Mouse (Mus musculus) embryonic fibroblast, embryonic 13.5 days (primary cell): ENCODE data around the gene Elavl3.

Experiments
- CTCF ChIP-seq: IDR thresholded peaks from 2 replicates; pipeline ENCODE4 v1.5.1; 2011; ENCODE audit warnings: mild to moderate bottlenecking, control low read depth, low read length, moderate library complexity, borderline replicate concordance; ENCODE audit not compliant: insufficient read depth
- POLR2A ChIP-seq: IDR thresholded peaks from 2 replicates; pipeline ENCODE4 v1.6.1; 2011; ENCODE audit warnings: low read depth, mild to moderate bottlenecking, control low read depth, low read length, moderate library complexity

- TF ChIP-seq CTCF (no peak), POLR2A (no peak)
These were observed 9.5 kb upstream of the Elavl3 start for GRCm38 (mm10) chr9:22061339-22061738.
